Mouse (Mus musculus) cerebellum, adult 2 months (tissue): ENCODE measurements around the gene Timp2.

ENCODE experiments used
- CTCF ChIP-seq: fragments of 200-500 bp; IDR thresholded peaks from 2 replicates; pipeline ENCODE4 v1.5.1; 2011; ENCODE audit warnings: low read depth, mild to moderate bottlenecking, control low read depth, low read length, moderate library complexity, borderline replicate concordance; ENCODE audit not compliant: insufficient read depth
- POLR2A ChIP-seq: fragments of 200-500 bp; IDR thresholded peaks from 2 replicates; pipeline ENCODE4 v1.6.1; 2011; ENCODE audit warnings: low read length, control low read depth, borderline replicate concordance; ENCODE audit not compliant: insufficient read depth

GRCm38 (mm10) chr11:118355640-118356039 lies at the start of gene Timp2:
- TF ChIP-seq CTCF (no peak), POLR2A (no peak)
